Comparison of ENCODE assay signal across 8 mouse cellular contexts in genomic region chr11:69416509-69416908, GRCm38 (mm10). TPM values are rescaled to one million over a fixed set of nuclear protein-coding genes. Genes with fewer than 3 reads are reported as not detected.
DNase-seq lines count a peak whose midpoint lies in the region; ATAC-seq and TF ChIP-seq lines count a peak whose summit lies in the region.

No protein-coding gene starts in this region.

- H3K36me3 ChIP-seq in erythroblast, embryonic 14.5 days (ENCODE audit: control insufficient read depth) = no peaks in the 10 kb centered on the region; the same call in 1 of the 2 replicates
- no peaks in the 10 kb centered on the region for H3K36me3 ChIP-seq in thymus, adult 2 months (ENCODE audit: control insufficient read depth, insufficient read depth, low read length)
- H3K36me3 ChIP-seq in liver, embryonic 12.5 days = no peaks in the 10 kb centered on the region

- H3K9ac ChIP-seq in liver, embryonic 12.5 days = peak overlapping the region; percentile 69

- ATAC-seq in erythroblast, adult 5-6 weeks (replicated peaks; ENCODE audit: low FRiP score, poor library complexity, severe bottlenecking) = no peak
- ATAC-seq in liver, embryonic 12.5 days = no peak

- H3K27ac ChIP-seq in thymus, adult 2 months (ENCODE audit: control insufficient read depth, insufficient read depth, low read length) = peak overlapping the region; percentile 90; the same call in 1 of the 2 replicates
- H3K27ac ChIP-seq in liver, embryonic 12.5 days = peak overlapping the region; percentile 79

- DNase-seq in thymus, adult 2 months = no peak
- no peak for DNase-seq in thymus, postnatal 25 days
- no peak for DNase-seq in cerebellum, adult 8-10 months
- no peak for DNase-seq in layer of hippocampus, adult 9-10 months (ENCODE audit: low spot score)
- no peak for DNase-seq in thymus, postnatal 0 days (ENCODE audit: low spot score)

- TF ChIP-seq CTCF in thymus, adult 2 months (IDR thresholded peaks at IDR 0.05; ENCODE audit: borderline replicate concordance, control insufficient read depth, extremely low read depth, insufficient read depth, low read length, poor library complexity) = no peak

- H3K4me2 ChIP-seq in liver, embryonic 12.5 days = peak overlapping the region; percentile 100

- H3K27me3 ChIP-seq in erythroblast, embryonic 14.5 days (ENCODE audit: control insufficient read depth) = peaks cover 57% of the 10 kb centered on the region
- H3K27me3 ChIP-seq in thymus, adult 2 months (ENCODE audit: control insufficient read depth, insufficient read depth, low read length) = no peaks in the 10 kb centered on the region
- H3K27me3 ChIP-seq in liver, embryonic 12.5 days (replicated peaks) = peaks cover 28% of the 10 kb centered on the region

- peak overlapping the region; percentile 24 for H3K4me3 ChIP-seq in erythroblast, embryonic 14.5 days (replicated peaks)
- H3K4me3 ChIP-seq in thymus, adult 2 months (ENCODE audit: control insufficient read depth, insufficient read depth, low read length) = no peak overlapping the region
- peak overlapping the region; percentile 60 for H3K4me3 ChIP-seq in liver, embryonic 12.5 days

- H3K9me3 ChIP-seq in erythroblast, embryonic 14.5 days (ENCODE audit: control insufficient read depth, low read length) = no peaks in the 10 kb centered on the region
- H3K9me3 ChIP-seq in liver, embryonic 12.5 days (replicated peaks) = no peaks in the 10 kb centered on the region

- H3K4me1 ChIP-seq in erythroblast, embryonic 14.5 days (ENCODE audit: control insufficient read depth) = peaks cover 84% of the 10 kb centered on the region
- peaks cover 69% of the 10 kb centered on the region for H3K4me1 ChIP-seq in thymus, adult 2 months (replicated peaks; ENCODE audit: control insufficient read depth, insufficient read depth, low read length)
- peaks cover 99% of the 10 kb centered on the region for H3K4me1 ChIP-seq in liver, embryonic 12.5 days

- 3% methylated on average over 4 of the region's 4 CpGs for WGBS in thymus, adult 2 months
- WGBS in liver, embryonic 12.5 days (ENCODE audit: insufficient replicate concordance) = 7% methylated on average over 4 of the region's 4 CpGs

- TF ChIP-seq POLR2A in thymus, adult 2 months (IDR thresholded peaks at IDR 0.05; ENCODE audit: control insufficient read depth, extremely low read depth, insufficient read depth, low read length, poor library complexity) = no peak

RNA-seq across cellular contexts. Expression of gene Kdm6b, which starts 3.0 kb away (rescaled TPM):
- 0.51 and 0.65 TPM in 2 replicates for polyA plus RNA-seq in erythroblast, embryonic 14.5 days (2012)
- 5.8 and 8.2 TPM in 2 replicates for total RNA-seq in erythroblast, adult 5-6 weeks (2015; ENCODE audit: low replicate concordance)
- 0.84 and 1.5 TPM in 2 replicates for total RNA-seq in erythroblast, adult 5-6 weeks (2017; ENCODE audit: low replicate concordance)
- 61.0 and 77.3 TPM in 2 replicates for polyA plus RNA-seq in thymus, adult 2 months (2012; rRNA removed)
- polyA plus RNA-seq in liver, embryonic 12.5 days (2016; fragmentation: Nextera tagmentation; extraction: Ambion mirVana) = 7.1 and 7.5 TPM in 2 replicates
- 31.5 and 45.6 TPM in 2 replicates for polyA plus RNA-seq in thymus, postnatal 0 days (2015; fragmentation: Nextera tagmentation; extraction: Ambion mirVana)

RNA-seq across cellular contexts. Expression of gene Tmem88, which starts 18.5 kb away (rescaled TPM):
- 0.08 TPM in 1 of 2 replicates, not detected in the other for polyA plus RNA-seq in erythroblast, embryonic 14.5 days (2012)
- total RNA-seq in erythroblast, adult 5-6 weeks (2015; ENCODE audit: low replicate concordance) = not detected in 2 replicates
- total RNA-seq in erythroblast, adult 5-6 weeks (2017; ENCODE audit: low replicate concordance) = not detected in 2 replicates
- 7.3 and 9.3 TPM in 2 replicates for polyA plus RNA-seq in thymus, adult 2 months (2012; rRNA removed)
- polyA plus RNA-seq in liver, embryonic 12.5 days (2016; fragmentation: Nextera tagmentation; extraction: Ambion mirVana) = 14.4 and 15.4 TPM in 2 replicates
- 10.4 and 12.9 TPM in 2 replicates for polyA plus RNA-seq in thymus, postnatal 0 days (2015; fragmentation: Nextera tagmentation; extraction: Ambion mirVana)

RNA-seq across cellular contexts. Expression of gene Cyb5d1, which starts 21.1 kb away (rescaled TPM):
- 0.12 and 0.40 TPM in 2 replicates for polyA plus RNA-seq in erythroblast, embryonic 14.5 days (2012)
- 12.5 and 16.1 TPM in 2 replicates for total RNA-seq in erythroblast, adult 5-6 weeks (2015; ENCODE audit: low replicate concordance)
- 23.5 and 31.4 TPM in 2 replicates for total RNA-seq in erythroblast, adult 5-6 weeks (2017; ENCODE audit: low replicate concordance)
- 37.2 and 41.5 TPM in 2 replicates for polyA plus RNA-seq in thymus, adult 2 months (2012; rRNA removed)
- polyA plus RNA-seq in liver, embryonic 12.5 days (2016; fragmentation: Nextera tagmentation; extraction: Ambion mirVana) = 15.1 and 15.7 TPM in 2 replicates
- polyA plus RNA-seq in thymus, postnatal 0 days (2015; fragmentation: Nextera tagmentation; extraction: Ambion mirVana) = 25.9 and 28.3 TPM in 2 replicates

RNA-seq across cellular contexts. Expression of gene Naa38, which starts 21.2 kb away (rescaled TPM):
- 17.5 and 24.2 TPM in 2 replicates for polyA plus RNA-seq in erythroblast, embryonic 14.5 days (2012)
- 25.6 and 30.3 TPM in 2 replicates for total RNA-seq in erythroblast, adult 5-6 weeks (2015; ENCODE audit: low replicate concordance)
- 18.5 and 25.2 TPM in 2 replicates for total RNA-seq in erythroblast, adult 5-6 weeks (2017; ENCODE audit: low replicate concordance)
- polyA plus RNA-seq in thymus, adult 2 months (2012; rRNA removed) = 139 and 170 TPM in 2 replicates
- 111 and 119 TPM in 2 replicates for polyA plus RNA-seq in liver, embryonic 12.5 days (2016; fragmentation: Nextera tagmentation; extraction: Ambion mirVana)
- 194 and 211 TPM in 2 replicates for polyA plus RNA-seq in thymus, postnatal 0 days (2015; fragmentation: Nextera tagmentation; extraction: Ambion mirVana)

RNA-seq across cellular contexts. Expression of gene Chd3, which starts 47.3 kb away (rescaled TPM):
- polyA plus RNA-seq in erythroblast, embryonic 14.5 days (2012) = 1.1 and 1.8 TPM in 2 replicates
- 7.9 and 9.8 TPM in 2 replicates for total RNA-seq in erythroblast, adult 5-6 weeks (2015; ENCODE audit: low replicate concordance)
- total RNA-seq in erythroblast, adult 5-6 weeks (2017; ENCODE audit: low replicate concordance) = 16.8 and 18.5 TPM in 2 replicates
- 278 and 280 TPM in 2 replicates for polyA plus RNA-seq in thymus, adult 2 months (2012; rRNA removed)
- polyA plus RNA-seq in liver, embryonic 12.5 days (2016; fragmentation: Nextera tagmentation; extraction: Ambion mirVana) = 4.7 and 6.4 TPM in 2 replicates
- polyA plus RNA-seq in thymus, postnatal 0 days (2015; fragmentation: Nextera tagmentation; extraction: Ambion mirVana) = 10.7 and 13.2 TPM in 2 replicates

Comparison
In these comparisons a context has a peak if more than half of its experiments do, and no peak if none do; other contexts are left out.
1. RNA of gene Cyb5d1, which starts 21.1 kb away (polyA plus RNA-seq): 37.2 to 41.5 TPM in thymus, adult 2 months, 25.9 to 28.3 TPM in thymus, postnatal 0 days and 15.1 to 15.7 TPM in liver, embryonic 12.5 days; 0.12 to 0.40 TPM in erythroblast, embryonic 14.5 days; every median in the first group is over 10 times any median in the second.